Mouse (Mus musculus) layer of hippocampus, postnatal 36 days (tissue): ENCODE measurements around the gene Gm28230. TPM values are rescaled to one million over a fixed set of nuclear protein-coding genes. Genes with fewer than 3 reads are reported as not detected.

Experiments
- DNase-seq, 2 experiments: peaks; one replicate each; pipeline ENCODE4 v3.0.0; 2022
- total RNA-seq, 2 experiments: library from RNA; stranded (reverse); gene quantifications; 2 replicates each; pipeline ENCODE4 v1.2.3; 2021

The Gm28230 gene
- total RNA-seq, 2 experiments from 2014 or later = not detected

DNA sequence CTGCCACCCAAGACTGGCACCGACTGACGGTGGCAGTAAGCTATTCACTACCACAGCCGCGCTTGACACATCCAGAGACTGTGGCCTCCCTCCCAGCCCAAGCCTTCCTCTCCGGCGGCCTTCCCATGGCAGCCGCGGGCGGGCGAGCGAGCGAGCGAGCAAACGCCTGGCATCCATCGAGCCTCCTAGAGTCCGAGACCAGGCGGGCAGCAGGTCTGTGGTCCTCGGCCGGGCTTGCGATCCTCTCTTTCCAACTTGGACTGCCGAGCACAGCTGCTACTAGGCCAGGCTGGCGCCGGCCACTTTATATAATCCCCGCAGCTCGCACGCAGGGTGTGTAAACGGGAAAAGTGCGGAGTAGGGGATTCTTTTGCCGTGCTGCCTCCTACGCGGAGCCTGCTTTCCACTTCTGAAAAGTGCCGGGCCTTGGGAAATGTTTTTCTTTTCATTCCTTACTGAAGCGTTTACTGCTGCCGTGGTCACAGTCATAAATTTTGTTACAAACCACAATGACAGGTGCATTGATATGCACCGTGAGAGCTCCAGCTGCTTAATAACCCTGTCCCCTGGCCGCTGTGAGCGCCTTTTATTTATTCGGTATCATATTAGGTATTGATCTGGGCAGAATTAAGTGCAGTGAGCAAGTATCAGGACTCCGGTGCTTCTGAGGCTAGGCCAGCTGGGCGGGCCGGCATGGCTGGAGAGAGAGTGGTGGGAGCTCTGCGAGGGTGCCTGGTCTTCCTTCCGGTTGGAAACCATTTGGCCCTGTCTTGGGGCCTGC is 14.0 kb downstream of the Gm28230 start:
- DNase-seq = no peak

DNA sequence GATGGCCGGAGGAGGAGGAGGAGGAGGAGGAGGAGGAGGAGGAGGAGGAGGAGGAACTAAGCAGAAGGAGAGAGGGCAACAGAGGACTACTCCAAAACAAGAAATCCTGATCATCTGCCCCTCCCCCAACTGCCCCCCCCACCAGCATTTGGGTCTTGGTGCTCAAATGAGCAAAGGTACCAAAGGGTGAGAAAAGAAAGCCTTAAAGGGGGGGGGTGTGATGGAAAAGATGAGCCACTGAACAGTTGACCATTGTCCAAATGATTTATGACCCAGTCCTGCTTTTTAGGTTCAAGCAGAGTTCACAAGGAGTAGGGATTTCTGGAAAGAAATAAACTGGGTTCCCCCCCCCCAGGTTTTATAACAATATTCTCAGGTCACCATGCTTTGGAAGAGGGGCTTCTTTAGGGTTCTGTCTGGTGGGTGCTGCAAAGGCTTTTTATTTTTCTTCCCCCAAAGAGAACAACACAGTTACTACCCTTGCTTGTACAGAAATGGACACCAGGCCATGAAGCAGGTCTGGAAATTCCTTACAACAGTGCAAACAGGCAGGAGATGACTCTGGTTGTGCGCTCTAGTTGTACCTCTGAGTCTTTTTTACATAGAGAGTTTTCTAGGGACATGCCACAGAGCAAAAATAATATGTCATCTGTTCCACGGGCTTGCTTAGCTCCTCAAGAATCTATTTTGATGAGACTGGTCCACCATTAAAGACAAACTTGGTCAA is 14.9 kb downstream of the Gm28230 start:
- no peak for DNase-seq

DNA sequence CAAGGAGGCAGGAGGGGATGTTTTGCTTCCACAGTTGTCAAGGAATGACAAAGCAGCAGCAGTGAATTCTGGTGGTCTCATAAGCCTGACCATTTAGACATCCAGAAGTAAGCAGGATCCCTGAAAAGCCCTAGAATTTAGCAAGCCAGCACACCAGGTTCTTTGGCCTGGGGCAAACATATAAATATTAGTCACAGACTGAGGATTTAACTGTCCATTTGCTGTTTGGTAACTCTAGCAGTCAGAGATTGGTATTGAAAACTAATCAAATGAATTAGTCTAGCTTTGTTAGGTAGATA is 15.4 kb downstream of the Gm28230 start:
- no peak for DNase-seq

DNA sequence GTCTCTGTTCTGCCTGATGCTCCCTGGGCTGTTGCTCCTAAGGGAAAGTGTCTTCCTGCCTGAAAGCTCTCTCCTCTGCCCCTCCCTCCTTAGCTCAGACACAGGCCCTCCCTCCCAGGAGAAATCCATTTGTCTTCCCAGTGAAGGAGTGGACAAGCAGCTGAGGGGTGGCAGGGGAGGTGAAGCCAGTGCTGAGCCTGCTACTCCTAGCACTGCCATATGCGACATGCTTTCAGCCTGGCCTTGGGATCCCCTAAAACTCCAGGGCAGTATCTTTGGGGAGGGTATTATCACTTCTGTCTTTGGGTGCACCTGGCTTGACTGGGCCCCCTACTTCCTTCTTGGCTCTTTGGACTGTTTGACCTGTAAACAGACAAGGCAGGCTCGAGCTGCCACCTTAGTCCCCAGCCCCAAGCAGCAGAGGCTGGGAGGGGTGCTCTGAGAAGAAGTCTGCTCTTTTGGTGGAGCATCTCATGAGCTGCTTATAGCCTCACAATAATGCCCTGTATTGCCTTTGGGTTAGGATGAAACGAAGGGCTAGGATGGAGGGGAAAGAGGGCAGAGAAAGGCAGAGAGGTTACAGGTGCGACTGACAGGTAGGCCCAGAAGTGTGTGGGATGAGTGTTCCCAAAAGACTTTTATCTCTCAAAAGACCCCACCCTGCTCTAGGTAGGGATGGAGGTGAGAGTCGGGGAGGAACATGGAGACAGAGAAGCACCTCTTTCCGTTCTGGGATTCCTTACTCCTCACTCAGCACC is 19.2 kb downstream of the Gm28230 start:
- DNase-seq = no peak

DNA sequence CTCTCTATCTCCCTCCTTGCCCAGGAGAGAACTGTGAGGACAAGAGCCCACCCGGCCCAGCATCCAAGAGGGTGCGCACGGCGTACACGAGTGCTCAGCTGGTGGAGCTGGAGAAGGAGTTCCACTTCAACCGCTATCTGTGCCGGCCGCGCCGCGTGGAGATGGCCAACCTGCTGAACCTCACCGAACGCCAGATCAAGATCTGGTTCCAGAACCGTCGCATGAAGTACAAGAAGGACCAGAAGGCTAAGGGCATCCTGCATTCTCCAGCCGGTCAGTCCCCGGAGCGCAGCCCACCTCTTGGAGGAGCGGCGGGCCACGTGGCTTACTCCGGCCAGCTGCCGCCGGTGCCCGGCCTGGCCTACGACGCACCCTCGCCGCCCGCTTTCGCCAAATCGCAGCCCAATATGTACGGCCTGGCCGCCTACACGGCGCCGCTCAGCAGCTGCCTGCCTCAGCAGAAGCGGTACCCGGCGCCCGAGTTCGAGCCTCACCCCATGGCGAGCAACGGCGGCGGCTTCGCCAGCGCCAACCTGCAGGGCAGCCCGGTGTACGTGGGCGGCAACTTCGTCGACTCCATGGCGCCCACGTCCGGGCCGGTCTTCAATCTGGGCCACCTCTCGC is 19.9 kb downstream of the Gm28230 start:
- DNase-seq = no peak

DNA sequence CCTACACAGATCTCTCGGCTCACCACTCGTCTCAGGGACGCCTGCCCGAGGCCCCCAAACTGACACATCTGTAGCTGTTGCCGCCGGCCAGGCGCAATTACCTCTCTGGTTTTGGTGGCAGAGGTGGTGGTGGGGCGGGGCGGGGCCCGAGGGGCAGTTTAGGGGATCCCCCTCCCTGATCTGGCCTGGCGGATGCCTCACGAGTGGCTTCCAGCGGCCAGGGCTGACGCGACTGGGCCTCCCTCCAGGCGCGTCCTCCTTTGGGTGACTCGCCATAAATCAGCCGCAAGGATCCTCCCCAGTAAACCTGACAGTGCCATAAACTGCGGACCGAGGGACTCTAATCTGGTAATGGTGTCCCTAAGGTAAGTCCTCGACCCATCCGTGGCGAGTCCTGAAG is 20.5 kb downstream of the Gm28230 start:
- no peak for DNase-seq

DNA sequence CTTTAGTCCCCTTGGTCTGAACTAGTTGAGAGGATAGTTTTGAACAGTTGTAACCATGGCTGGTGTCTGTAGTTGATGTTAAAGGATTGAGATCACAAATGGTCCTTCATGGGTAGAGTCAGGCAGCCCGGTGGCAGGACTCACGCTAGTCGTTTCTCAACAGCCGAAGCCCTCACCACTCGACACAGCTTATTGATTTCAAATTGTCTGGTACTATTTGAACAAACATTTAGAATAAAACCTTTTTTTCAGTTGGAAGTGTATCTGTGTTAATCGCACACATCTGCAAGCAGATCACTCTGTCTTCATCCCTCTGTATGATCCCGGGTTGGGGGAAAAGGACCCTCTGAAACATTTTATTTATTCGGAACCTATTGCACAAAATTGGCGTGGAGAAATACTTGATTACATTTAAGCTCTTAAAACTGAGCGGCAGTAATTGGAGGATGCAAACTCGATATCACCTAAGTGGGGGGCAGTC is 21.2 kb downstream of the Gm28230 start:
- no peak for DNase-seq

DNA sequence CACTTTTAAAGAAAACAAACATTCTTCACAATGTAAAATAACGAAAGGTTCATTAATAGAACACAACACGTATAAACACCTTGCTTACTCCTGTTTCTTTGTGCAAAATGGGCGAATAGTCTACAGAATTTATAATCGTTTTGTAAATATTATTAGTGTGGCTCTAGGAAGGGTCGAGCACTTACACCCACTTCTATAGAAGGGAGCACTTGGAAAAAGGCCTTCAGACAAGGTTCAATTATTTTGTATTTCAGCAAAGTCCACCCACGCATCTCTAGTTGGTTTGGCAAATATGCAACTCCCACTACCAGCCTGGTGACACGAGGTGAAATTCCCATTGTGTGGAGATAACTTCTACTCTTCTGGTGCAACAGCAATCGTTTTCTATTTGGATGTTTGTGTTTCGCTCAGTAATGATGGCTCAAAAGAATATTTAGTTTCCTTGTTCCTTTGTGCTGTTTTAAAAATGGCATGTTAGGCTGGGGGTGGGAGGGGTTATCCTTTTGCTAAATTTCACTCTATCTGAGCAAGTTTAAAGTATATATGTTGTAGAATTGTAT is 22.0 kb downstream of the Gm28230 start:
- no peak for DNase-seq

DNA sequence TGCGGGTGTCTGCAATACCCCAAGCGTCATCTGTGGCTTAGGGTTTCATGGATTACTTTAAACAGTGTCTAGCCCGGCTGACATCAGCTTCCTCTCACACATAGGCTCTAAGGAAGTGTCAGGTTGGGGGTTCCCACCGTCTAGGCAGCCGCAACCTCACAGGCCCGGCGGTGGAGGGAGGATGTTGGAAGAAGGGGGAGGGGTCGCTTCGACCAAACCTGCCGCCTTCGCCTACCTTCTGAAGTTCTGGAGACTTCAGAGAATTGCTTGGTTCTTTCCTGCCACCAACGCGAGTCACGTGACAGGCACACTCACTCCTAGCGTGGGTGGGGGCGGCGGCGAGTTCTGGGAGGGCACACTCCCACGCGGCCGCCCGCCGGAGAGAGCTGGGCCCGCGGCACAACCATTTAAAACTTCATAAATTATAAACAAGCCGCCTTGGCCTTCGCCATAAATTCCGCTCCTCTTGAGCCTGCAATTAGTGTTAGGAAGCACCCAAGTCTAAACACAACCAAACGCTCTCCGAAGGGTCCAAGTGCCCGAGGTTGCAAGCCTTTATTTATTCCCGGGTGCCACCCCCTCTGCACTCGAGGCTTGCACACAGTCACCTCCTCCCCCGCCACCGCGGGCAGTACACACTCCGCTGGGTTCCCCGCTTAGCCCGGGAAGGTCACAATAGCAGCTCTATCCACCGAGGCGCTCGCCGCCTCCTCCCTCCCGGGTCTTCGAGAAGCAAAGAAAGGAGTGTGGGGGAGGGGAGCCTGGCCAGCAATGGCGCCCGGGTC is 23.0 kb downstream of the Gm28230 start:
- no peak for DNase-seq

DNA sequence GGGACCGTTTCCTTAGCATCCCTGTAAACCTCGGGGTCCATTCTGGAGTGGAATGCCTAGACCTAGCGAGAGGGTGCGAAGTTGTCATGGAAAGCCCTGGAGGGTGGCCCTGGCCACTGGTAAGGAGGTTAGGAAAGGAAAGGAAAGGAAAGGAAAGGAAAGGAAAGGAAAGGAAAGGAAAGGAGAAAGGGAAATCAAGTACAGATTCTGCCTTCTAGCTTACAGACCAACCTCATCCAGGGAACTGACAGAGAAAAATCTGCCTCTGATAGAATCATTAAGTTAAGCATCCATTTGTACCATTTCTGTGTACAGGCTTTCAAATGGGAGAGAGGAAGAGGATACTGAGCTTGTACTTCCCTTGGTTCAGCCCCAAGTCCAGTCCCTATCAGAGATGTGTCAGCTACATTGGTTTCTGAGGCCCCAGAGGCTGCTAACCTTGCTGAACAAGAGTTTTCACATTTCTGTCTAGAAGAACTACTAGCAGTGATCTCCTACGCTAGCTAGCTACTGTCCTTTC is 24.3 kb downstream of the Gm28230 start:
- no peak for DNase-seq

DNA sequence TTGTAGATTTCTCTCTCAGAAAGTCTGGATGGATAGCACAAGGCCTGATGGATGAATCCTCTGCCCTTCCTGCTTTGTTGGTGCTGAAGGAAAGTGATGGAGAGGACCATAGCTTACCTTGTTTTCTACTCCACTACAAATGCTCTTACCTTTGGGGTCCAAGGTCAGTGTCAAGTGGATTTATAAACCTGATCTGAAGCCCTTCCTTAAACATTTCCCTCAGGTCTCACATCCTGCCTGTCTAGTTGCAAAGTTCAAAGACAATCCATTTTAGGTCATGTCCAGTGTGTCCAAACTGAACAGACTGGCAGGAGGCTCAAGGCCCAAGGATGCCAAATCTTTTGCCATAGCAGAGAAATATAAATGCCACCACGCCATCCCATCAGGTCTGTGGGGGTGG is 25.3 kb downstream of the Gm28230 start:
- no peak for DNase-seq

DNA sequence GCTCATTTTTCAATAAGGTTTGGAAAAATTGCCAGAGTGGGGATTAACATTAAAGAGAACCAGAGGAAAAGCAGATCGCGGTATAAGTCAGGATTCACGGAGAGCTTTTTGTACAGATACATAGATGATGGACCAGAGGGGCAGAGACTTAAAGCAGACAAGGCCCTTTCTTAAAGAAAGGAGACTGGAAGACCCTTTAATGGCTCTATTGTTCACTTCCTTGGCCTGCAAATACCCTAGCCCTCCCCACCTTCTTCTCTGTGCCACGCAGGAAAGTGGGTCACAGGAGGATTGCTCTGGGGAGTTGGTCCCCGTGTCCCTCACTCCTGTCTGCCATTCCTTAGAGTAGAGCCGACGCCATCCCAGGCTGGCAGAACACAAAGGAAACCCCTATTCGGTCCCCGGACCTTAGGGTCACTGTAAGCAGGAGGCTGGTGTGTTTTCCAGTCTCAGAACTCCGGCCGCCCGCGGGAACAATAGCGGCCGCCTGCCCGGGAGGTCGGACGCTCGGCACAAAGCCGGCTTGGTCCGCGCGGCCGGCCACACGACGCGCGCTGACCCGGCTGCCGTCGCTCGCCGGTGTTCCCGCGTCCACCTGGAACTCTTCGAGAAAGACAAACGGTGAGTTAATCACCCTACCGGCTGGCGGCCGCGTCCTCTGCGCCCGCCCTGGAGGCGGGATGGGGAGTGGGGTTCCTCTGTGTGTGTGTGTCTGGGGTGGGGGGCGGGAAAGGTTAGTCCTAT is 26.1 kb downstream of the Gm28230 start:
- DNase-seq = no peak

DNA sequence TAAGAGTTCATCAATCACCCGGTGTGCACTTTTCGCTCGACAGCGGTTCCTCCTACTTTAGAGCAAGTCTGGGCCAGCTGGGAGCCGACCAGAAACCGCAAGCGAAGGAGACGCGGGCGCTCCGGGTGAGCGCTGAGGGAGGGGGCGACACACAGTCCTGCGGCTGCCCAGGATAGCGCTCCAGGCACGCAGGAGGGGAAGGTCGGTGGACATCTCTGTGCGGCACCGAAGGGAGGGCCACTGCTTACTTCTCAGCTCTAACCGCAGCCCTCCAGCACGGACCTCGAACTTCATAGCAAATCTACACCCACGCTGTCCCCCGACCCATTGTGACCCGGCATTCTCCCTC is 26.6 kb downstream of the Gm28230 start:
- DNase-seq = no peak

DNA sequence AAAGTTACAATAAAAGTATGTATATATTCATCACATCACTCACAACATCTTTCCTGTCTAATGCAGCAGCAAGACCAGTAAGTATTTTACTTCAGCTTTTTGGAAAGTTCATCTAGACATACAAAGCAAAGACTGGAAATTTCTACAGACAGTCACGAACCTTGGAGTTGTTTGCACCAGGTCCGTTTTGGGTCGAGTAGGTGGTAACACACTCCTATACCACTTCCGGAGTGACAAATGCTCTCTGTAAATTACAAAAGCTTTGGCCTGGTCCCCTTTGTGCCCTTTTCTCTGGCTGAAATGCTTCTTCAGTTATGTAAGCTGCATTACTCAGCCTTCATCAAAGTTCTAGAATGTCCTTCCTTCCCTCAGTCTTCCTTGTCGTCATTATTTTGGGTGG is 27.2 kb downstream of the Gm28230 start:
- DNase-seq = no peak

DNA sequence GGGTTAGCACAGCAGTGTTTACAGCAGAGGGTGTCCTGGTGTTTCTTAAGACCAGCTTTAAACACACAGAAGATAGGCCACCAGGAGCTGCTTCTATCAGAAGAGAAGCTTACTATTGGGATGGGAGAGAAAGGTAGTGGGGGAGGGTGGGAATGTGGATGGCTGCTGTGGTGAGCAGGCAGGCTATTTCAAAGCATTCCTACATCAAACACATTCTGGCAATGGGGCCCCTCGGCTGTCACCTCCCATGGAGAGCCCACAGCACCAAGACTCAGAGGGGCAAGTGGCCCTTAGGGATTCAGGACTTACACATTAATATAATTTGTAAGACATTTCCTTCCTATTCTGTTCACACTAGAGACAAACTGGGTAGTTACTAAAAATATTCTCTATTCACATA is 33.6 kb downstream of the Gm28230 start:
- DNase-seq = no peak

DNA sequence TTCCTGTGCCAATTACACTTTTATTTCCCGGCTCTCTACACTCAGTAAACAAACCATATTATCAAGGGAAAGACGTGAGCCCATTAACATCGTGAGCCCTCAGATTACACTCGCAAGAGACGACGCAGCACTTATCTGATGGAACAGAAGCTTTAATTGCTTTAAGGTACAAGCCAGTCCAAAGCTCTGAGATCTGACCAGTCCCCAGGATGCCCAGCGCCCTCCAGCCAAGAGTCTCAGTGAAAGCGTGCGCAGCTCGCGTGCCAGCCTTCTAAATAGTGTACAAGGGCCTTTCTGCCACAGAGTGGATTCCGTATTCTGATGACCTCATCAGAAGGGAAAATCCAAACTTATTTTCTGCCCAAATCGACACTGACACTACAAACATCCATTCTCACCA is 35.4 kb downstream of the Gm28230 start:
- DNase-seq = no peak

DNA sequence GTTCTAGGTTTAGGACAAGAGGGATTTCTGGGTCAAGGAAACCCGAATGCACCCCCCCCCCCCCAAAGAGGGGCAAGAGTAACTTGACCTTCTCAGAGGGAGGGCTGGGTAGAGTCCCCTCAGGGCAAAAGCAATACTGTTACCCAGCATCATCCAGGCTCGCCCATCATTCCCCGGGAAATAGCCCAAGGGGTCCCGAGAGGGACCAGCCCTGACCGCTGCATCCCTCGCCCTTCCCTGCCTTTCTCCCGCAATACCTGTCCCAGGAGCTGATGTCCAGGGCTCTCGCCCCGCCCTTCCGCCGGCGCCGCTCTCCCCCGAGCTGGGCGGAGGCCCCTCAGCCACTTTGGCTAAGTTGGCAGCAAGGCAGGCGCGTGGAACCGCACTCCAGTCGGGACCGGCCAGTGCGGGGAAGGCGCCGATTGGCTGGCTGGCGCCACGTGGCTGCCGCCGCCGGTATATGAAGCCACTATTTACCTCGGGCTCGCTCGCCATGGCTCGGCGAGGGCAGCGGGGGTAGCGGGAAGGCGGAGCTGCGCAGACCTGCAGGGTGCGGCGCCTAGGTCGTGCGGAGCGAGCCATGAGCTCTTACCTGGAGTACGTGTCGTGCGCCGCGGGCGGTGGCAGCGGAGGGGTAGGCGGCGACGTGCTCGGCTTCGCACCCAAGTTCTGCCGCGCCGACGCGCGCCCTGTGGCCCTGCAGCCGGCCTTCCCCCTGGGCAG is 36.2 kb downstream of the Gm28230 start, which contains the start of gene Hoxd1:
Gene Hoxd1 (plus strand): TSS at position 459 of the 723 bp plus-strand sequence.
- DNase-seq = no peak

DNA sequence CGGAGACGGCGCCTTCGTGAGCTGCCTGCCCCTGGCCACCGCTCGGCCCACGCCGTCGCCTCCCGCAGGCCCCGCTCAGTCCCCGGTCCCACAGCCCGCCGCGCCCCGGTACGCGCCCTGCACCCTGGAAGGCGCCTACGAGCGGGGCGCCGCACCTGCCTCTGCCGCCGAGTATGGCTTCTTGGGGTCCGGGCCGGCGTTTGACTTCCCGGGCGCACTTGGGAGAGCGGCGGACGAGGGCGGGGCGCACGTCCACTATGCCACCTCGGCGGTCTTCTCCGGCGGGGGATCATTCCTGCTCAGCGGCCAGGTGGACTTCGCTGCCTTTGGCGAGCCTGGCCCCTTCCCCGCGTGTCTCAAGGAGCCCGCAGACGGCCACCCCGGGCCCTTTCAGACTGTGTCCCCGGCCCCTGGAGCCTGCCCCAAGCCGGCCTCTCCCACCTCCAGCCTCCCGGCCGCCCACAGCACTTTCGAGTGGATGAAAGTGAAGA is 36.8 kb downstream of the Gm28230 start:
- no peak for DNase-seq

DNA sequence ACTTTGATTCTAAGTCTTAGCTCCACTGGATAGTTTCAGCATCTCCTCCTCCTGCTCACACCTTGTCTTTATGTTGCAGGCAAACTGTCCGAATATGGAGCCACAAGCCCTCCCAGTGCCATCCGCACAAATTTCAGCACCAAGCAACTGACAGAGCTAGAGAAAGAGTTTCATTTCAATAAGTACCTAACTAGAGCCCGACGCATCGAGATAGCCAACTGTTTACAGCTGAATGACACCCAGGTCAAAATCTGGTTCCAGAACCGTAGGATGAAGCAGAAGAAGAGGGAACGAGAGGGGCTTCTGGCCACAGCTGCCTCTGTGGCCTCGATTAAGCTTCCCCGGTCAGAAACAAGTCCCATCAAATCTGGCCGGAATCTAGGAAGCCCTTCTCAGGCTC is 37.4 kb downstream of the Gm28230 start:
- no peak for DNase-seq

DNA sequence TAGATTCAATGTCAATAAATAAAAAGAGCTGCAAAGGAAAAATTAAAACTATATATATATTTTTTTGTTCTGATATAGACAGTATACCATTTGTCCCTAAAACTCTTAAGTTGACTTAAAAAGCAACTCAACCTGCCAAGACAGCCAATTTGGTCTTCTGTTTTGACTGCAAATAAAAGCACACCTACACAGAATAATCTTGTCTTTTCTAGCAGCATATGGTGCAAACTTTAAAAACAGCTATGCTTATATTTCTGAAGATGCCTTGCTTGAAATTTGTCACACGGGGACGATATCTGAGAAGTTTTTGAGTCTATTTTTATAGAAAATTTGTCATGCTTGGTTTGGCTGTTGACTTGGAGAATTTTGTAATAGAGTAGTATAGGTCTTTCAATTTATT is 47.8 kb downstream of the Gm28230 start:
- no peak for DNase-seq
